Mouse (Mus musculus) hindlimb bud, embryonic 11.5 days (tissue): ENCODE data around the gene Awat1.
A peak's percentile ranks its signal among the peaks of the same experiment; 100 is the strongest.

ENCODE experiments used
- DNase-seq: peaks from one replicate; pipeline ENCODE4 v3.0.0-alpha.2; 2012; ENCODE audit warnings: low read depth, low spot score; ENCODE audit errors: extremely low spot score

Gene Awat1

GRCm38 (mm10) chrX:100571951-100572350 is at the start of gene Awat1:
Awat1 (plus strand) TSS chrX:100572251.
- DNase-seq: no peak

GRCm38 (mm10) chrX:100524471-100524870 is 47.6 kb upstream of the Awat1 start, which contains the start of gene Dgat2l6:
Dgat2l6 (plus strand) TSS chrX:100524838.
- no peak for DNase-seq

- no peak for DNase-seq
Measured at GRCm38 (mm10) chrX:100556026-100556425, 16.0 kb upstream of the Awat1 start.

- DNase-seq: no peak
Measured at GRCm38 (mm10) chrX:100565696-100566095, 6.4 kb upstream of the Awat1 start.

- DNase-seq: no peak
Measured at GRCm38 (mm10) chrX:100594791-100595190, 22.7 kb downstream of the Awat1 start, which contains the start of gene P2ry4. P2ry4 (minus strand) TSS chrX:100594869.

- peak; percentile 1 for DNase-seq
Measured at GRCm38 (mm10) chrX:100597439-100597838, 25.4 kb downstream of the Awat1 start.

- DNase-seq: no peak
Measured at GRCm38 (mm10) chrX:100599755-100600154, 27.7 kb downstream of the Awat1 start.

GRCm38 (mm10) chrX:100605314-100605713 is 33.3 kb downstream of the Awat1 start, which contains the start of gene Arr3:
Arr3 (plus strand) TSS chrX:100605497.
- no peak for DNase-seq

- DNase-seq: no peak
Measured at GRCm38 (mm10) chrX:100618488-100618887, 46.4 kb downstream of the Awat1 start.

GRCm38 (mm10) chrX:100621366-100621765 is 49.3 kb downstream of the Awat1 start:
- no peak for DNase-seq

- DNase-seq: no peak
Measured at GRCm38 (mm10) chrX:100624242-100624641, 52.2 kb downstream of the Awat1 start.

GRCm38 (mm10) chrX:100625146-100625545 is 53.1 kb downstream of the Awat1 start:
- DNase-seq: no peak

- DNase-seq: no peak
Measured at GRCm38 (mm10) chrX:100625546-100625801, 53.4 kb downstream of the Awat1 start, which contains the start of gene Kif4. Kif4 (plus strand) TSS chrX:100625737.

- peak; percentile 49 for DNase-seq
Measured at GRCm38 (mm10) chrX:100625802-100626793, 54.0 kb downstream of the Awat1 start, which contains the start of gene Pdzd11. Pdzd11 (minus strand) TSS chrX:100626568.
